Mouse (Mus musculus) CH12F3 (cell line): ENCODE results near the gene Ptgr2.
"Not testable (repeated sequence)": the region's sequence is repeated elsewhere in the genome, so short reads cannot be mapped to it uniquely, and the experiment has no call there.

Source experiments
- in situ Hi-C: fragments of 300-500 bp; cut with MboI; formaldehyde crosslinking; loops from 2 replicates; pipeline ENCODE4 v1.14.3; 2020; ENCODE audit warnings: low sequenced_read_pairs

Gene Ptgr2

DNA sequence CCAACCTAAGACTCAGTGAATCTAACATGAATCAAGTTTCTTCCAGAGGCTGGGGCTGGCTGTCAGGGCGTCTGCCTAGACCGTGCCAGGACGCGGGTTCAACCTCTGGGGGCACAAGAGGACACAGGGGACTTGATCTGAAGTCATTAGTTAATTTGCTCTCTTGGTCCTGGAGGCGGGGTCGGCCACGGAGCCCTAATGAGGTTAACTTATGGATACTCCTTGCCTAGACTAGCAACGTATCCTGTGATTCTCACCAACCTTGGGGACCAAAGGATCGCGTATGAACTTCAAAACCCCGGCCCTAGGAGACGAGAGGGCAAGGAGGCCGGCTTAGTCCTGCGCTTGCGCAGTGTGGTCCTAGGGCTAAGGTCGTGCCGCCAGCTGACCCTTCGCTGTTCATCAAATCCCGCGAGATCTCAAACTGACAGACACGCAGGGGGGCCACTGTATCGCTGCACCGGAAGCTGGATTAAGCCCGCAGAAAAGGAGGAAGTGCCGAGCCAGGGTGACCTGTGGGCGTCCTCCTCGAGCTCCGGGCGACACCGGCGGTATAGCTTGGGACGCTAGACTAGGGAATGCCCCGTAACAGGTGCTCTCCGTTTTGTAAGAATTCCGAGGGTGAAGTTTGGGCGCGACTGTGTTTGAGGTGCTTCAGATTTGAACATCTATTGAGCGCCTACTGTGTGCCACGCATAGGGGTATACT lies at the start of gene Ptgr2:
Gene Ptgr2, plus strand, starts transcription at position 348 of the 708 bp plus-strand sequence.
- in situ Hi-C loops: no loop called here

DNA sequence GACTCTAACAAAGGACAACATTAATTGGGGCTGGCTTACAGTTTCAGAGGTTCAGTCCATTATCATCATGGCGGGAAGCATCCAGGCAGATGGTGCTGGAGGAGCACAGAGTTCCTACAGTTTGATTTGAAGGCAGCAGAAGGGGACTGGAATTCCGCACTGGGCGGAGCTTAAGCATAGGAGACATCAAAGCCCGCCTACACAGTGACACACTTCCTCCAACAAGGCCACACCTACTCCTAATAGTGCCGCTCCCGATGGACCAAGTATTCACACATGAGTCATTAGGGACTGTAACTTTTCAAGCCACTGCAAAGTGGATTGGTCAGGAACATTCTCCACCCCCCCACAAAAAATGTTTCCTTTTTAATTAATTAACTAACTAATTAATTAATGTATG lies 49.5 kb upstream of the Ptgr2 start:
- in situ Hi-C loops: no loop called here

DNA sequence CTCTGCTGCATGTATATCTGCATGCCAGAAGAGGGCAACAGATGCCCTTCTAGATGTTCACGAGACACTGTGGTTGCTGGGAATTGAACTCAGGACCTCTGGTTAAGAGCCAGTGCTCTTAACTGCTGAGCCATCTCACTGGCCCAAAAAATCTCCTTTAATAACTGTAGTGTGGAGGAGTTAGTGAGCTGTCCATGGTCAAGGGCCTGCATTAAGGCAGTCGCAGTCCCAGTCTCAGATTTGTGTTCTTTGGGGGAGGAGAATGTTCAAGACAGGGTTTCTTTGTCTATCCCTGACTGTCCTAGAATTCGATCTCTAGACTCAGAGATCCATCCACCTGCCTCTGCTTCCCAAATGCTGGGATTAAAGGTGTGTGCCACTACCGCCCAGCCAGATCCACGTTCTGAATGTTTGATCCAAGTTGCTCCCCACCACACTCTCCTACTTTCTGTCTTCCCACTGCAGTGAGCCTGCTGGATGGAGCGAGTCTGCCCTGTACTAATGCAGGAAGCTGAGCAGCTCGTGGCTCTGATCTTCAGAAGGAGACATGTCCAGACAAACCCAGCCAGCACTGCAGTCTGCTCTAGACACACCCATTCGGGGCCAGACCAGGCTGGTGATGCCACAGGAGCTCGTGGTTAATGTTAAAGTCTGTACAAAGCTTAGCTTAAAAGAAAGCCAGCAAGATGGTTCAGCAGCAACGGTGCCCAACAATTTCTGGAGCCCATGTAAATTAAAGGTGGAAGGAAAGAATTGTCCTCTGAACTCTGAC lies 48.9 kb upstream of the Ptgr2 start:
- in situ Hi-C loops: no loop called here

- in situ Hi-C loops: not testable (repeated sequence)
Measured at GRCm38 (mm10) chr12:84237036-84237435, 48.0 kb upstream of the Ptgr2 start.

GRCm38 (mm10) chr12:84243076-84243770 lies 41.8 kb upstream of the Ptgr2 start:
- in situ Hi-C loops: no loop called here

GRCm38 (mm10) chr12:84245683-84246082 lies 39.3 kb upstream of the Ptgr2 start:
- in situ Hi-C loops: no loop called here

DNA sequence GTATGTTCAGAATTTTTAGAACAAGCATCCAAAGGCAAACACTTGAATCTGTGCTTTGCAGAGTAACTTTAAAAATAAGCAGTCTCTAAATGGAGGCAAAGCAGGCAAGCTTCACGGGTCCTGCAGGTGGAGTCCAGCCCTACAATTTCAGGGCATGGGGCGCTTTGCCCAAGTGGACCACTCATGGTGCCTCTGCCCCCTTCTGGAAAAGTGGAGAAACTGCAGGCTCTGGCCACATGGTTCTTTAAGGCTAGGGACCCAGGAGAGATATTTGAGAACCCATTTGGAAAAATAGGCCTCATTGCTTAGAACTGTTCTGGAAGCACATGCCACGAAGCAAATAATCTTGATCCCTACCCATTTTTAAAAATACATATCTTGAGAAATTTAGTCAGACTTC lies 35.8 kb upstream of the Ptgr2 start:
- in situ Hi-C loops: no loop called here

DNA sequence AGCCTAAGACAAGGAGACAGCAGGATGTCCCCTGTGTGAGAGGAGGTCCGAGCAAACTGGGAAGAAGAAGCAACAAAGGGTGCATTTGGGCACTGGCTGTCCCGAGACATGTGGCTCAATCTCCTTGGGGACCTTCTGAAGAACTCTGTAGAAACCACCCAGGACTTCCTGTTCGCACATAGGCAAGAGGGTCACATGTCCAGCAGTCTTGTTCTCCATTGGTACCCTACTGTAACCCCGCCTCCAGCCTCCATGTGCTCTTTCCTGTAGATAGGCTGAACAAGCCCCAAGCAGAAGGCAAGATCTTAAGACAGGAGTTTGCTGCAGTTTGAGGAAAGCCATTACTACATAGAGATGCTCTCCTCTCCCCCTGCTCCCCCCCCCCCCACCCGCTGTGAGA lies 32.2 kb upstream of the Ptgr2 start:
- in situ Hi-C loops: no loop called here

DNA sequence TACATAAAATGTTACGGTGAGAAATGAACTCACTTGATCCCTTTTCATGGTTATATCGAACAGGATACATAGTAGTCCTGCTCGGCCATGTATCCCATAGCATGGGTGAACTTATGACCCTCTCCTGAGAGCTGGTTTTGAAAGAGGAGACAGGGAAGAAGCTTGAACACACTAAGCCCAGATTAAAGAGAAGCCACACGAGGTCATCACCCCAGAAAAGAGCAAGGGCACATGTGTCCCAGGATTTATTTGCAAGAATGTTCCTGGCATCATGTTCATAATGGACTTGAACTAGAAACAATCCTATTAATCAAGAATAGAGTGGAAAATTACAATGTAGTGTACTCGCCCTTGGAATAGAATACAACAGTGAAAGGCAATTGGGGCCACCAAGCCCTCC lies 30.1 kb upstream of the Ptgr2 start:
- in situ Hi-C loops: no loop called here

- in situ Hi-C loops: no loop called here
Measured at GRCm38 (mm10) chr12:84260363-84260762, 24.7 kb upstream of the Ptgr2 start.

DNA sequence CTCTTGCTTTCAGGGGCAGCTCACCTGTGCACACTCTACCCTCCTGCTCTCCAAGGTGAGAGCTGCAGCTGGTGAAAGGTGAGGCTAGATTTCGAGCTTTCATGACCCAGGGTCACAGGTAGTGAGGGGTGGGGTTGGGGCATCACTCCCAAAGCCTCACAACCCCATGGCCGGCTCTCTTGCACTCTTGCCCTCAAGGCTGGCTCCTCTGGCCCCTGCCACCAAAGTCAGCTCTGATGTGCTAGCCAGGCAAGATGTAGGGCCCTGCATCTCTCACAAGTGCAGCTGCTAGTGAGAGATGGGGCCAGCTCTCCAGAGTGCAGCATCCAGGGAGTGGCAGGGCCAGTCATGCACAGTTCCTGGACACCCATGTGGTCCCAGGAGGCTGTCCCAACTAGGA lies 17.8 kb upstream of the Ptgr2 start:
- in situ Hi-C loops: no loop called here

- in situ Hi-C loops: no loop called here
Measured at GRCm38 (mm10) chr12:84273366-84273765, 11.7 kb upstream of the Ptgr2 start.

- in situ Hi-C loops: no loop called here
Measured at GRCm38 (mm10) chr12:84275288-84275687, 9.7 kb upstream of the Ptgr2 start.

DNA sequence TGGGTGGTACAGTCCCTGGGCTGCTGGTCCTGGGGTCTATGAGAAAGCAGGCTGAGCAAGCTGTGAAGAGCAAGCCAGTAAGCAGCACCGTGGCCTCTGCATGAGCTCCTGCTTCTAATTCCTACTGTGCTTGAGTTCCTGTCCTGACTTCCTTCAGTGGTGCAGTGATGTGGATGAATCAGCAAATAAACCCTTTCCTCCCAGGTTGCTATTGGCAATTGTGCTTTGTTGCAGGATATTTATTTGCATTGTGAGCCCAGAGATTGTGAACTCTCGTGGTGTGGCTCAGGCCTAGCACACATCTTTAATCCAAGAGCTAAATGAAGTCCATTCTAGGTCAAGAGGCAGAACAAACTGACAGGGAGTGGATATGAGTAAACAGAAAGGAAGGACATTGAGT lies 8.7 kb upstream of the Ptgr2 start:
- in situ Hi-C loops: no loop called here

DNA sequence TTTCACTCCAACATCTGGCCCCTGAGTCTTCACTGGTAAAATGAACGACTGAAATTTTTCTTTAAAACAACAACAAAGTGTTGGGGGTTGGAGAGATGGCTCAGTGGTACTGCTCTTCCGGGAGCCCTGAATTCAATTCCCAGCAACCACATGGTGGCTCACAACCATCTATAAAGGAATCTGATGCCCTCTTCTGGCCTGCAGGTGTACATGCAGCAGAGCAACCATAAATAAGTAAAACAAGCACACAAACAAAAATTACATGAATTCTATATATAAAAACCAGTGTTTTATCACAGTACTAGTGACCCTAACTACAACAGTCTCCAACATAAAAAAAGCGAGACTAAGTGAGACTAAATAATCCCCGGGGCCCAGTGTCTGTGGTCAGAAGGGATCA lies 8.2 kb upstream of the Ptgr2 start:
- in situ Hi-C loops: no loop called here

DNA sequence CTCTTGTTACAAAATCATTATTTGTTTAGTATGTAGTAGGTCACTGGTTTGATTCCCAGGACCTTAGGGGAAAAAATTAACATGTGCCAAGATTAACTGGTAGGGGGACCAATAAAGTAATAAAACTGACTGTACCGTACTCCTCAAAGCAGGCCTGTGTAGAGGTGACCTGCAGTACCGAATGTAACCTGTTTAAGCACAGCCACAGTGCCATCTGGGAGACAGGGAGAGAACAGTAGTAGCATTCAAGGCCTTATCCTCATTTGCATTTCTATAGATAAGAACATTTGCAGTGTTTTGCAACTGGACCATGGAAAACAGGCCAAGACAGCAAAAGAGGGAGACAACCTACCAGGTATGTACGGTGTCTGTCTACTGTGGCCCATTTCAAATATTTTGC lies 7.2 kb upstream of the Ptgr2 start:
- in situ Hi-C loops: no loop called here

DNA sequence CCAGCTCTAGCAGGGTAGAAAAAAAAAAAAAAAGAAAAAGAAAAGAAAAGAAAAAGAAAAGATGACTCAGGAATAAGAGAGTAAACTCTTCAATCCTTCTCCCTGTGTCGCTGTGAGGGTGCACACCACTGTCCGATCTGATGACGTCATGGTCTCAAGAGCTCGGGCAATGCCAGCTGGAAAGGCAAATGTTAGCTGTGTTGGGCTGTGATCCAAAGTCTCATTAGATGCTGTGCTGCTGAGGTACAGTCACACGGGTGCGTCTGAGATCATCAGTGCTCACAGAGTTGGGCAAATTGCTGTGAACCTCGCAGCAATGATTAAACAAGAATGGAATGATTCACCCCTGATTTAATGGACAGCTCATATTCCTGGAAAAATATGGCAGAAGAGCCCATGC lies 6.1 kb upstream of the Ptgr2 start:
- in situ Hi-C loops: no loop called here

- in situ Hi-C loops: no loop called here
Measured at GRCm38 (mm10) chr12:84284391-84284790, 641 bp upstream of the Ptgr2 start.

- in situ Hi-C loops: no loop called here
Measured at GRCm38 (mm10) chr12:84285593-84285968, 549 bp downstream of the Ptgr2 start.

DNA sequence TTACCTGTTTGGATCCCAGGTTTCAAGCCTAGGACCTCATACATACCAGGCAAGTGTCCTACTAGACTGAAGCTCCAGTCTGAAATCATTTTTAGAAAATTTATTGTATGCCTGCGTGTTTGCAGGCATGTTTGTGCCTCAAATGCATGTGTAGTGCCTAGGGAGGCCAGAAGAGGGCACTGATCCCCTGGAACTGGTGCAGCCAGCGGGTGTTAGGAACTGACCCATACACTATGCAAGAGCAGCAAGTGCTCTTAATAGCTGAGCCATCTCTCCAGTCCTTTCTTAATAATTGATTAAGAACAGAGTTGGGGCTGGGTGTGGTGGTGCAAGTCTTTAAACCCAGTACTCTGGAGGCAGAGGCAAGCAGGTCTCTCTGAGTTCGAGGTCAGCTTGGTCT lies 3.4 kb downstream of the Ptgr2 start:
- in situ Hi-C loops: no loop called here

- in situ Hi-C loops: no loop called here
Measured at GRCm38 (mm10) chr12:84297851-84298250, 12.8 kb downstream of the Ptgr2 start.

DNA sequence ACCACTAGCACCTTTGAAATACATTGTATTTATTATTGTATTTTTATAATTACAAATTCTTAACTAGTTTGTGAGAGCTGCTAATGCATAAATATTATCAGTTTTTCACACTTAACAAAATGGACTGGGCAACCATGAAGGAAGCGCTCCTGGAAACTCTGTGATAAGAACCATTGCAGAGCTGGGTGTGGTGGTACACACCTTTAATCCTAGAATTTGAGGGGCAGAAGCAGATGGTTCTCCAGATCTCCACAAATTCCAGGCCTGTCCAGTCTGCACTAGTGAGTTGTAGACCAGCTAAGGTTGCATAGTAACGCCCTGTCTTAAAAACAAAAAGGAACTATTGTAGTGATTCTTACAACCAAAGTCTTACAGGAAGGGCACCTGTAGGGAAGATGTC lies 14.2 kb downstream of the Ptgr2 start:
- in situ Hi-C loops: no loop called here
